Mouse (Mus musculus) gastrocnemius, postnatal 14 days (tissue): Measurements from ENCODE around the gene Dcp1b. TPM values are rescaled to one million over a fixed set of nuclear protein-coding genes. Genes with fewer than 3 reads are reported as not detected.

Experiments
- DNase-seq: peaks from one replicate; pipeline ENCODE4 v3.0.0; 2021; ENCODE audit warnings: mixed read lengths
- intact Hi-C: fragments of 180-260 bp; cut with DNase I; formaldehyde crosslinking; loops from one replicate; pipeline ENCODE4 v1.15.1; 2025; ENCODE audit warnings: low total_unique reads
- long read RNA-seq, 2 experiments: library from polyadenylated mRNA; stranded (forward); transcript quantifications; one replicate each; pipeline ENCODE4 v2.0.0; 2021
- total RNA-seq, 2 experiments: library from RNA; stranded (reverse); gene quantifications; 2 replicates each; pipeline ENCODE4 v1.2.3; 2021

The Dcp1b gene
- total RNA-seq = 1 to 10 TPM; 4.2 to 4.3 TPM
- long read RNA-seq, experiment 1, partial matches to known transcripts = 0 of 2 reads
- long read RNA-seq, experiment 1, other reads (novel, unspliced or antisense) = 1 of 2 reads
- long read RNA-seq, experiment 2, partial matches to known transcripts = 0 of 7 reads
- long read RNA-seq, experiment 2, other reads (novel, unspliced or antisense) = 4 of 7 reads

- intact Hi-C loops = no loop called here
- peak; percentile 90 for DNase-seq
These were observed at the start of gene Dcp1b for GRCm38 (mm10) chr6:119175078-119175853. Gene Dcp1b (plus strand): TSS chr6:119175253.

DNA sequence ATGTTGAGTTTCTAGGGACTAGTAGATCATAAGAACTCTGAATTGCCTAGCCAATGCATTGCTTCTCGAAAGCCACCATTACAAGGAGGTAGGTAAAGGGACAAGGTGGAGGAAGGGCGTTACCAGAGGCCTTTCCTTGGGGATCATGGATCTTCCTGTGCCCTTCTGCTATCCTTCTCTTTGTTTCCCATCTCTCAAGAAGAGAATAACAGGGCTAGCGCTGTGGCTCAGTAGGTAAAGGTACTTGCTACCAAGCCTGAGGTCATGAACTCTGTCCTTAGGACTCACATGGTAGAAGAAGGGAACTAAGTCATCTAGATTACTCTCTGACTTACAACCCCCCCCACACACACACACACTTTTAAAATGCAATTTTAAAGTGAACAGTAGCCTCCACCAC, 48.1 kb upstream of the Dcp1b start:
- DNase-seq = no peak
- intact Hi-C loops = no loop called here

- intact Hi-C loops = no loop called here
- no peak for DNase-seq
These were observed 47.0 kb upstream of the Dcp1b start for GRCm38 (mm10) chr6:119128076-119128475.

- DNase-seq = no peak
- intact Hi-C loops = no loop called here
These were observed 46.5 kb upstream of the Dcp1b start for GRCm38 (mm10) chr6:119128521-119128920.

DNA sequence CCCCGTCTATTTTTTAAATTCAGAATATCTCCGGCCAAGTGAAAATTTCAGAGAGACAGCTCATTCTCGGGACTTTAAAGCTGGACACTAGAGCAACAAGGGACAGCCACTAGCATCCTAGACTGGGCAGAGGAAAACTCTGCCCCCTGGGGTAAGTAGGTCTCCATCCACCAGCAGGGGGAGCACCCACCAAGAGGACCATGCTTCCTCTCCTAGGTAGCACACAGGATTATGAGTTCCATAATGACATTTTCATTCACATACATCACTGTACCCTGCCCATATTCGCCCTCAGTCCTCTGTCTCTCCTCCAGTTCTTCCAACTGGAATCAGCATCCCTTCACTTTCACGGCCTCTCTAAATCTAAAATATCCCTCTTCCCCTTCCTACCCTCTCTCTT, 45.4 kb upstream of the Dcp1b start:
- intact Hi-C loops = loop anchor here (10.0 kb wide), 1 partner anchor 215 kb away; no protein-coding TSS in a partner anchor

DNA sequence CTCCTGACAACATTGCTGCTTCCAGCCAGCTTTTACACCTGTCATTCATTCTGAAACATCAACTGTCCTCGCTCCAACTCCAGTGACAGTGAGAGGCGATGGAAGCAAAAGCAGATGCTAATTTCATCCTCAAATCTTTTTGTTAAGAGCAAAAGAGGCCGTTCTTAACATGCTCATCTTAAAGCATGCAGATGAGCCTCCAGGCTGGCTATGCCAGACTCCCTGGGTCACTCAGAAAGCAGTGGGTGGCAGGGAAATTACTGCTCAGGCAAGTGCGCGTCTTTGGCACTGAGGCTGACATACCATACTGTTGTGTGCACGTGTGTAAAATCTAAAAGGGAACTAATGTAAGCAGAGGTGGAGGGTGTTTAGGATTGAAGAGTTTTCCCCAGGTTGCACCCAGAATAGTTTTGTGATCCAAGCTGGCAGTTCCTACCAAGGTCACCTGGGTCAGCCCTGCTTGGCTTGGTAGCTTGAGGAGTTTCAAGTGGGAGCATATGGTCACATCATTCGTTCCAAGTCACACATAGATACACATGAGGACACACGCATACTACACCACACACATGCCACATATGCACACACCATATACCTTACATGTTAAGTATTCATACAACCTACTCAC, 42.8 kb upstream of the Dcp1b start:
- intact Hi-C loops = loop anchor here (10.0 kb wide), 1 partner anchor 213 kb away; no protein-coding TSS in a partner anchor
- no peak for DNase-seq

More for the DNA sequence above, 45.4 kb upstream of the Dcp1b start:
- DNase-seq = peak; percentile 38

DNA sequence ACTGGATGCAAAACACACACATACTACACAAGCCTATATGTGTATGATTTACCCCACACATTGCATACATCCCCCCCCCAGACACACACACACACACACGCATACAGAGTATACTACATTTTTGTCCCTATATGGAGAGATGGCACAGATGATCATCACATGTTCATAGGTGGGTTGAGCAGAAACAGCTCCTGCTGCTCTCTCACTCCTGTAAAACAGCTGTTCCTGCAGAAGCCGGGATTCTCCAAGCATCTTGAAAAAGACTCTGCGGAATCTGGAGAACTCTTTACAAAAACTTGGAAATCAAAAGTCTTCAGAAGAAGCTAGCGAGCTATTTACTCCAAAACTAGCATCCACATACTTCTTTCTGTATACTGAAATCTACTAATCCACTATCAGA, 42.2 kb upstream of the Dcp1b start:
- intact Hi-C loops = loop anchor here (10.0 kb wide), 1 partner anchor 212 kb away; no protein-coding TSS in a partner anchor
- DNase-seq = no peak

- no peak for DNase-seq
- intact Hi-C loops = loop anchor here (10.0 kb wide), 1 partner anchor 207 kb away; no protein-coding TSS in a partner anchor
These were observed 37.3 kb upstream of the Dcp1b start for GRCm38 (mm10) chr6:119137768-119138167.

DNA sequence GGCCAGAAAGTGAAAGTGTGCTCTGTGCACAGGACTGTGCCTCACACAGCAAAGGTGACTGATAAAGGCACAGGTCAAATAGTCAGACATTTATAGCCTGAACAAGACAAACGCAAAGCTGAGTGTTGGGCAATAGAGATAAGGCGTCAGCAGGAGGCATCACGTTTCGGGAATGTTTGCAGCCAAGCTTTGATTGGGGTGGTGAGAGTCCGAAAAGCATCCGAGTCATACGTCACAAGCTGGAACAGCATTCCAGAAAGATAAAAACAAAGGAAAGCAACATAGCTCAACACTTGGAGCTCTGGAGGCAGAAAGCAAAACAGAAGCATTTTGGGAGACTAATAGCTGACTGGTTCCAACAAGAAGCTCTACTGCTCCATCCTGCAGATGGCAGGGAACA, 35.5 kb upstream of the Dcp1b start:
- DNase-seq = no peak
- intact Hi-C loops = loop anchor here (10.0 kb wide), 1 partner anchor 205 kb away; no protein-coding TSS in a partner anchor

DNA sequence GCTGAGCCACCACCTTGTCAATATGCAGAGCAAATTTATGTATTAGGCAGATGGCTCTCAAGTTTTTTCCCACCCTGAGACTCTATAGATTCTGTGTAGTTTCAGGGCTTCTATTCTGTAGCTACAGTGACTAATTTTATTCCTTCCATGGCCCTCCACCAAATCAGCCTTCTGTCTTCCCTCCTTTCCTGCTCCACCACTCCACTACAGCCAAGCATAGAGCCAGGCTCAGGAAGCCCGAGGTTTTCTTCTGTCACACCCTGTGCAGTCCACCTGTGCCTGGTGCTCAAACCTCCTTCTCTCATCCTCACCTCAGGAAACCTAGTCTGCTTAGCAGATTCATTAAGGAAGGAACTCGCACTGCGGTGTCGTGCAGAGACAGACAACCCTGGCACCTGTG, 29.9 kb upstream of the Dcp1b start:
- DNase-seq = no peak
- intact Hi-C loops = no loop called here

DNA sequence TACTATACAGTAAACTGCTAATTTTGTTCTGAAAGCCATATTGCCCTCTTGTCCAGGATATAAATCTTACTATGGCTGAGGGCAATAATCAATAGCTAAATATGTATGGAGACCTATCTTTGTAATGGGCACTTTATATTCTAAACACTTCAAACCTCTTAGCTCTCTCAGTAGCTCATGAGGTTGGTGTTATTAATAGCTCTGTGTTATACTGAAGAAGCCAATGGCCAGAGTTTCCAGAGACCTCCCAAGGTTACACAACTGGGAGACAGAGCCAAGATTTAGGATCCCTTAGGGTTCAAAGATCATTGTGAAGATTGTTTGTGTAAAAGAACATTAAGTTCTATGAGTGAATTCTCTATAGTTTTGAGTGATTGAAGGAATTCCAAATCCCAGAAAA, 9.4 kb upstream of the Dcp1b start:
- intact Hi-C loops = no loop called here
- DNase-seq = no peak

GRCm38 (mm10) chr6:119174307-119175074, 562 bp upstream of the Dcp1b start:
- intact Hi-C loops = no loop called here

DNA sequence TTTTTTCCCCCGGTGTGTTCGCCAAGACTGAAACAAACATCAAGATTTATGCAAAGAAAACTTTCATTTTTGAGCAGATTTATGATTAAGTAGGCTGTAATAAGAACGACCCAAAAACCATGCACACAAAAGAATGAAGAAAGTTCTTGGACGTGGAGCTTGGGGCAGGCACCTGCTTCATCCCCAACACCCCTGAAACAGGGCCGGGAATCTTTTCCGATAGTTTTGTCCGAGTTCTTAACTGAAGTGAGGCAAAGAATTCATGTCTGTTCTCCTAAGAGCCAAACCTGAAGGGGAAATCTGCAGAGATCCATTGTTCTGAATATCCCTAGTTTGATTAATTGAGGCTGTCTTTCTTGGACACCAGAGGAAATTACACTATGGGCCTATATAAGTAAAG, 1.1 kb downstream of the Dcp1b start:
- DNase-seq = no peak
- intact Hi-C loops = no loop called here

More at GRCm38 (mm10) chr6:119174307-119175074, 562 bp upstream of the Dcp1b start:
- no peak for DNase-seq

- no peak for DNase-seq
- intact Hi-C loops = no loop called here
These were observed 2.0 kb downstream of the Dcp1b start for GRCm38 (mm10) chr6:119177101-119177500.

DNA sequence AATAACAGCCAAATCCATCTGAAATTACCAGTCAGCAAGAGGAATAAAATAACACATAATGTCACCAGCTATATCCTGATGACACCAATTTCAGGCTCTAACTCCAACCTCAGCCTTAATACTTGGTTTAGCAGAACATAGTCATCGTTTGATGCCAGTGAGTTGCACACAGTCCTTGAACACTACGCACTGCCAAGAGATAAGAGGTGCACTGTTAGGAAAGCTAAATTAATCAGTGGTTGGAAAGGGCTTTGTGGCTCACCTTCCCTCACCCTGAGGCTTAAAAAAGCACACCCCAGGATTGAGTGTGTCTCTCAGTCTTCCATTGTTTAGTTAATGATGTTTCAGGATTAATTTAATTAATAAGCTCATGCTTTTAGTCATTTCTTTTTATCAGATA, 5.1 kb downstream of the Dcp1b start:
- intact Hi-C loops = no loop called here
- no peak for DNase-seq

DNA sequence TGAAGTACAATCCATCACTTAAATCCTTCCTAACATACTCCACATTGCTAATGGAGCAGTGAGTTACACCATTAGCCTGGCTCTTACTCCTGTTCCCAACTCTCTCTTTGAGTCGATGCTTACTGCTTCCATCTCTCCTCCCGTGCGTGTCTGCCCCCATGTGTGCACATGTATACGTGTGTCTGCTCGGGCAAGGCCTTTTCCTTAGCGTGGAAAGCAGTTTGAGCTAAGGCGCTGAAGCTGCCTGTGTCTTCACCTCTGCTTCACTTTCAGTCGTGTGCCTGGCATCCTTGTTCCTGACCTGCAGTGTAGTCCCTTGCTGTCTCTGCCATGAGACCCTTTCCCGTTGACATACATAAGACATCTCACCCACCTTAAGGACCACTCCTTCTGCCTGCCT, 7.2 kb downstream of the Dcp1b start:
- intact Hi-C loops = no loop called here
- no peak for DNase-seq

DNA sequence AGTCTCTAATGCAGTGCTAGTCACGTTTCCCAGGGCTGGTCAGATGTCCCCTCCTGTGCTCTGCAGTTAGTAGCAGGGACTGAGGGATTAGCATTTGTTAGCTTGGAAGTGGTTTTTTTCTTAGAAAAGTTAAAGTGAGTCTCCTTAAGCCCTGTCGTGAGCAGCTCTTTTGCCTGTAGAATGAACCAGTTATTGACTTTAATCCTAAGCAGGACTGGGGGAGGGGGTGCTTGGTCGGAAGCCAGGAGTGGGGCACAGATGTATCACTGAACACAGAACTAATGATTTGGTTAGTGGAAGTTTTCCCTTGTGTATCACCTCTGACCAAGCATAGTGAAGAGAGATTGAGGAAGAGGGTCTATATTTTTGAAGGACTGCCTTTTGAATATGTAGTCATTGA, 8.7 kb downstream of the Dcp1b start:
- DNase-seq = no peak
- intact Hi-C loops = no loop called here

GRCm38 (mm10) chr6:119186658-119187057, 11.6 kb downstream of the Dcp1b start:
- no peak for DNase-seq
- intact Hi-C loops = no loop called here

DNA sequence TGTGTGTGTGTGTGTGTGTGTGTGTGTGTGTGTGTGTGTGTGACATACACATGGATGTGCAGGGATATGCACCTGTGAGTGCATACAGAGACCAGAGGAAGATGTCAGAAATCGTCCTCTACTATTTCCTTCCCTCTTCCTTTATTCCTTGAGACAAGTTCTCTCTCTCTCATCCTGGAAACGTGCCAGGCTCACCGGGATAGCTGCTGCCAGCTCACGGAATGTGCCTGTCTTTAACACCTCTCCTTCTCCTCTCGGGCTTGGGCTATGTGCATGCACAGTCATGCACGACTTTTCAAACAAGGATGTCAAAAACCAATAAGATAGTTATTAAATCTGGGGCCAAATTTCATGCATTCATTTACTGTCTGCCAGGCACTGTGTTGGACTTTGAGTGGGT, 12.6 kb downstream of the Dcp1b start:
- no peak for DNase-seq
- intact Hi-C loops = no loop called here

DNA sequence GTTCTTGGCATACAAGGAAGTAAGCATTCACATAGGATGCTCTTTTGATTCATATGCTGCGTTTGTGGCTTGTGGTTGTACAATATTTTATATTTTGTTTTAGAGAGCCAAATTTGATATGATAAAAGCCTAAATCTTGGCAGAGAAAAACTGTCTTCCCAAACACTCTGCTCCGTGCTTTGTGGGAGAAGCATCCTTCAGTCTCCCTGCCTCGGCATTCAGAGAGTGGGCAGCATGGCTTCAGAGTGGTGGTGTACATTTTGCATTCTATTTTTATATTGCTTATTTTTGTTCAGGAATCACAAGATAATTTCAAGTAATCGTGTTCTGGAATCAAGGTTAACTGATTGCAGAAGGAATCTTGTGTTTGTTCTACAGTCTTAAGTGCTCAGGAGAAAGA, 16.4 kb downstream of the Dcp1b start:
- intact Hi-C loops = no loop called here
- no peak for DNase-seq
